Mouse (Mus musculus): ENCODE data around the gene Gm20388.

DNA sequence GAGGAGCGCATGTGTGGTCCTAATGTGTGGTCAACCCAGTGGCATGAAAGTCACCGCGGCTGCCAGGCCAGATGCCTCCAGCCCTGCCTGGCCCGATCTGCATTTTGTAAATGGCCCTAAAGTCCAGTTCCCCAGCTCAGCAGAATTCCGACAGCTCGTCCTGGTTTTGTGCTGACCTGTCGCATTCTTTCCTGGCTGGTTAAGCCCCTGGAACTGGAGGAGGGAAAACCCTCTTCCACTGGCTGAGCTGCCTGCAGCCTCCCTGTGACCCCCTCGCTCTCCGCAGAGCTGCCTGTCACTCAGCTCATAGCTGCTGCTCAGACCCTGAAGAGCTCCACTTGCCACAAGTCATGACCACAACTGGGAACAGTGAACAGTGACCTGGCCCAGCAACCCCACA is 1369.8 kb downstream of the Gm20388 start:
- TF ChIP-seq EP300 (IDR thresholded peaks at IDR 0.05; ENCODE audit: low read depth) (no peak), CTCF (IDR thresholded peaks at IDR 0.05; ENCODE audit: low read depth) (no peak)

Data from liver, embryonic 14.5 days (tissue).